In the genomic region with DNA sequence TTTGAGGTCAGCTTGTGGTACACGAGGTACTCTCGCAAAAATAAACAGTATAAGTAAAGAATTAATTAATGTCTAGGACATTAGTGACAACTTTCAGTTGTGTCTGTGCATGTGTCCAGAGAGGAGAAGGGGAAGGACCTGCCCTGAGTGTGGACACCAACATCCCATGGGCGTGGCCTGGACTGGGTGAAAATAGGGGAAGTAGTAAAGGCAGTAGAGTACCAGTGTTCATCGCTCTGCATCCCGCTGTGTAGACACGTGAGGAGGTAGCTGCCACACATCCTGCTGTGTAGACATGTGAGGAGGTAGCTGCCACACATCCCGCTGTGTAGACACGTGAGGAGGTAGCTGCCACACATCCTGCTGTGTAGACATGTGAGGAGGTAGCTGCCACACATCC, we compare ENCODE assay signal across 8 mouse cellular contexts. TPM values are rescaled to one million over a fixed set of nuclear protein-coding genes. Genes with fewer than 3 reads are reported as not detected.
A peak's percentile ranks its signal among the peaks of the same experiment; 100 is the strongest.
DNase-seq lines count a peak whose midpoint lies in the region; ATAC-seq and TF ChIP-seq lines count a peak whose summit lies in the region.
"Not testable (repeated sequence)": the region's sequence is repeated elsewhere in the genome, so short reads cannot be mapped to it uniquely, and the experiment has no call there.
"Had no signal": no experiment of that assay in that cellular context is flagged by ENCODE, and none has a peak within 500 bp of the region (broad histone marks: within the 10 kb centered on the region; RNA-seq: fewer than 3 reads in every experiment).

No protein-coding gene starts in this region.

- H3K36me3 ChIP-seq in G1E (replicated peaks); splenic B cell, adult 2 months (ENCODE audit: control insufficient read depth, insufficient read depth, low read length, poor library complexity, severe bottlenecking): not testable (repeated sequence)

- TF ChIP-seq CTCF in G1E (IDR thresholded peaks at IDR 0.05; ENCODE audit: low read depth, low read length), result not testable (repeated sequence)

- peak; percentile 62 for ATAC-seq in G1E (ENCODE audit: extremely low read depth, insufficient number of reproducible peaks, low FRiP score, poor library complexity, severe bottlenecking)
- ATAC-seq in common myeloid progenitor, adult 5-6 weeks (replicated peaks; ENCODE audit: low read depth, poor library complexity, severe bottlenecking), result peak; percentile 84
- ATAC-seq in hematopoietic stem cell, adult 5-6 weeks (replicated peaks in 1 of 2; ENCODE audit: insufficient read depth in 1 of 2, low FRiP score in 2 of 2, low TSS enrichment in 1 of 2, low read depth in 1 of 2, poor library complexity in 2 of 2, severe bottlenecking in 2 of 2), result peak; percentile 80 to 91
- ATAC-seq in megakaryocyte progenitor cell, adult 5-6 weeks (replicated peaks; ENCODE audit: poor library complexity), result peak; percentile 78

- peak overlapping the region; percentile 6; the same call in 1 of the 2 replicates for H3K4me3 ChIP-seq in G1E (ENCODE audit: low read depth, low read length)

- H3K4me1 ChIP-seq in G1E (ENCODE audit: insufficient read depth, low read depth, low read length), result peaks cover 47% of the 10 kb centered on the region

- H3K27me3 ChIP-seq in G1E (ENCODE audit: insufficient read depth, low read length); splenic B cell, adult 2 months (ENCODE audit: control insufficient read depth, insufficient read depth, low read length, poor library complexity, severe bottlenecking): not testable (repeated sequence)

- H3K9me3 ChIP-seq in G1E (replicated peaks), result not testable (repeated sequence)

- DNase-seq in G1E (ENCODE audit: low spot score), result peak; percentile 22
- DNase-seq in lung, adult 18-20 months, result peak; percentile 28 to 43
- DNase-seq in lung, postnatal 36 days, result peak; percentile 58
- peak; percentile 35 for DNase-seq in splenic B cell, adult 2 months (ENCODE audit: low read depth, low spot score)

RNA-seq across cellular contexts. Expression of gene Borcs5, which starts 34.4 kb away (rescaled TPM):
- total RNA-seq in G1E (2014; fragmentation: Nextera tagmentation), result 18.8 and 19.6 TPM in 2 replicates
- 9.1 and 11.7 TPM in 2 replicates for total RNA-seq in G1E (2017)
- polyA plus RNA-seq in G1E (2012), result 8.5 and 8.8 TPM in 2 replicates
- 12.4 and 13.4 TPM in 2 replicates for total RNA-seq in common myeloid progenitor, adult 5-6 weeks (2017)
- total RNA-seq in hematopoietic stem cell, adult 5-6 weeks (2017), result 7.8 and 8.5 TPM in 2 replicates
- total RNA-seq in megakaryocyte progenitor cell, adult 5-6 weeks (2015), result 11.5 and 12.8 TPM in 2 replicates
- total RNA-seq in megakaryocyte progenitor cell, adult 5-6 weeks (2017), result 8.3 and 8.7 TPM in 2 replicates

RNA-seq across cellular contexts. Expression of gene Mansc1, which starts 41.4 kb away (rescaled TPM):
- total RNA-seq in G1E (2014; fragmentation: Nextera tagmentation) (not detected in 2 replicates), G1E (2017) (0.12 TPM in 1 of 2 replicates, not detected in the other)
- polyA plus RNA-seq in G1E (2012), result not detected in 2 replicates
- 4.8 and 6.1 TPM in 2 replicates for total RNA-seq in common myeloid progenitor, adult 5-6 weeks (2017)
- total RNA-seq in hematopoietic stem cell, adult 5-6 weeks (2017), result 10.1 and 11.1 TPM in 2 replicates
- total RNA-seq in megakaryocyte progenitor cell, adult 5-6 weeks (2015), result 7.3 and 8.1 TPM in 2 replicates
- 2.7 and 3.3 TPM in 2 replicates for total RNA-seq in megakaryocyte progenitor cell, adult 5-6 weeks (2017)
- polyA plus RNA-seq: C2C12 had no signal

Comparison
In these comparisons a context has a peak if more than half of its experiments do, and no peak if none do; other contexts are left out.
1. Peak in every context shown above with its lines: DNase-seq, ATAC-seq and H3K4me3 ChIP-seq.